Mouse (Mus musculus) bone marrow, adult 2 months (tissue): ENCODE data around the gene Srrm3.

ENCODE experiments used
- CTCF ChIP-seq: fragments of 200-500 bp; IDR thresholded peaks from 2 replicates; pipeline ENCODE4 v1.5.1; 2011; ENCODE audit warnings: low read length, control low read depth; ENCODE audit not compliant: control insufficient read depth, insufficient read depth
- POLR2A ChIP-seq: fragments of 200-500 bp; IDR thresholded peaks from 2 replicates; pipeline ENCODE4 v1.6.1; 2011; ENCODE audit warnings: low read depth, mild to moderate bottlenecking, control low read depth, low read length, borderline replicate concordance; ENCODE audit not compliant: control insufficient read depth

DNA sequence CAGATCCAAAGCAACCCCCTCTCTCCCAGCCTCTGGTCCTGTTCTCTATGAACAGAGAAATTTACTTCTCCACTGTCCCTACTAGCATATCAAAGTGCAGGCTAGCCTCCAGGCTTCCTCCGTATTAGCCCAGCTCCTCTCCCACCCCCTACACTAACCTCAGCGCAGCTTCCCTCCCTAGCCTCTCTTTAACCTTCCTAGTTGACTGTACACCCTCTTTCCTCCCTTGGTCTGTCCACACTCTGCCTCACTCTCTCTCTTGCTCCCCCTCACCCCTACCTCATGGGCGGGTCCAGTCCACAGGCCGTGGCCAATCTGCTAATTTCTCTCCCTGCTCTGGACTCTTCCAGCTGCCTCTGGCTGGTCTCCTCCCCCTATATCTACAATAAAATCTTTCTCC, 83.6 kb downstream of the Srrm3 start:
- TF ChIP-seq POLR2A (no peak), CTCF (no peak)
